Mouse (Mus musculus) testis, adult 2 months (tissue): Measurements from ENCODE around the gene Gm7138. TPM values are rescaled to one million over a fixed set of nuclear protein-coding genes. Genes with fewer than 3 reads are reported as not detected.
"Not testable (repeated sequence)": the region's sequence is repeated elsewhere in the genome, so short reads cannot be mapped to it uniquely, and the experiment has no call there.

Experiments used
- H3K27ac ChIP-seq: fragments of 200-500 bp; 2 replicates; pipeline ENCODE4 v1.5.1; 2012; ENCODE audit warnings: low read depth, low read length; ENCODE audit not compliant: control insufficient read depth, insufficient read depth
- H3K27me3 ChIP-seq: fragments of 200-500 bp; 2 replicates; pipeline ENCODE4 v1.6.1; 2012; ENCODE audit warnings: mild to moderate bottlenecking, low read length, moderate library complexity; ENCODE audit not compliant: control insufficient read depth, insufficient read depth
- H3K36me3 ChIP-seq: fragments of 200-500 bp; 2 replicates; pipeline ENCODE4 v1.6.1; 2012; ENCODE audit warnings: mild to moderate bottlenecking, low read length; ENCODE audit not compliant: control insufficient read depth, insufficient read depth
- H3K4me1 ChIP-seq: fragments of 200-500 bp; 2 replicates; pipeline ENCODE4 v1.6.1; 2012; ENCODE audit warnings: low read length; ENCODE audit not compliant: control insufficient read depth, insufficient read depth
- H3K4me3 ChIP-seq: fragments of 200-500 bp; 2 replicates; pipeline ENCODE4 v1.5.1; 2012; ENCODE audit warnings: low read depth, mild to moderate bottlenecking, low read length, moderate library complexity, mixed read lengths; ENCODE audit not compliant: control insufficient read depth
- CTCF ChIP-seq: fragments of 200-500 bp; IDR thresholded peaks from 2 replicates; pipeline ENCODE4 v1.5.1; 2012; ENCODE audit warnings: low read depth, mild to moderate bottlenecking, inconsistent platforms, low read length, moderate library complexity; ENCODE audit not compliant: control insufficient read depth, insufficient read depth, insufficient replicate concordance
- POLR2A ChIP-seq: fragments of 200-500 bp; IDR thresholded peaks from 2 replicates; pipeline ENCODE4 v1.6.1; 2012; ENCODE audit warnings: low read depth, mild to moderate bottlenecking, inconsistent platforms, low read length, moderate library complexity; ENCODE audit not compliant: control insufficient read depth
- polyA plus RNA-seq: library from polyadenylated mRNA; depleted of rRNA; stranded (reverse); fragments of >200 nt; gene quantifications from 2 replicates; pipeline ENCODE4 v1.2.3, GENCODE M21; 2012; rRNA removed

Gm7138 gene
- not detected in 2 replicates for polyA plus RNA-seq

DNA sequence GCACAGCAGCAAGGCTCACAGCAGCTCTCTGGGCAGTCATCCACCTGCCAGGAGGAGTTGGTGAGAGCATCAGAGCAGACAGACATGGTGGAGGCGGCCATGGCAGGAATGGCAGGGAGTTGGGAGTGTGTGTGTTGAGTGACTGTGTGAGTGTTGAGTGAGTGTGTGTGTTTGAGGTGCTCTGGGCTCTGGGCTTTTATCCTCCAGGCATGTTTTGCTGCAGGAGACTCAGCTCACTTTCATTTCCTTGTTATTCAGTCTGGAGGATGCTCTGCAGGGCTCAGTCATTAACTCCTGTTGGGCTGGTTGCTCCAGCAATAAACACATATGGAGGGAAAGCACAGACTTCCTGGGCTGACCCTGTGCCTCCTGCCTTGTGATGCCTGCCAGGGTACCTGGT lies at the start of gene Gm7138:
Gene Gm7138, minus strand, starts transcription at position 101 of the 400 bp plus-strand sequence.
- H3K4me1 ChIP-seq, H3K27me3 ChIP-seq, H3K27ac ChIP-seq, H3K4me3 ChIP-seq, H3K36me3 ChIP-seq: not testable (repeated sequence)

- no peaks in the 10 kb centered on the region for H3K27me3 ChIP-seq
- no peak for TF ChIP-seq CTCF
- no peak for TF ChIP-seq POLR2A
- no peak overlapping the region for H3K4me3 ChIP-seq
- H3K36me3 ChIP-seq, result no peaks in the 10 kb centered on the region
- H3K4me1 ChIP-seq, result no peaks in the 10 kb centered on the region
- no peak overlapping the region for H3K27ac ChIP-seq
Measured at GRCm38 (mm10) chr10:77819203-77819602, 42.5 kb upstream of the Gm7138 start.

GRCm38 (mm10) chr10:77818523-77818922 lies 41.8 kb upstream of the Gm7138 start:
- H3K27me3 ChIP-seq, result no peaks in the 10 kb centered on the region
- no peaks in the 10 kb centered on the region for H3K36me3 ChIP-seq
- H3K4me1 ChIP-seq, result no peaks in the 10 kb centered on the region
- H3K27ac ChIP-seq, result no peak overlapping the region
- no peak overlapping the region for H3K4me3 ChIP-seq
- no peak for TF ChIP-seq POLR2A
- TF ChIP-seq CTCF, result no peak

DNA sequence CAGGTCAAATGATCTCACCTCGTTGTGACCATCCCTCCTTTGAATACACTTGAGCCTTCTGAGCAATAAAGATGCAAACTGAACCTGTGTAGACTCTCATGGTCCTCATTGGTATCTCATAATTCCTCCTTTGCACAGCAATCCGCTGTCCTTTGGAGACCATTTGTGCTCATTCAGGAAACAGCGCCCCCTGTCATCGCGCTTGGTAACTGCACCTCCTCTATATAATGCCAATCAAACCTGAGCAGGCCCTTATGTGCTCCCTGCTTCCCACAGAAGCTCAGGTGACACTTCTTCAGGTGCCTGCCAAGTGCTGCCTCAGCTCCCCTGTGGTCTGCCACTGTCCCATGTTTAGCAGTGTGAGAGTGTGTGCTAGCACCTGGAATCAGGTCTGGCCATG lies 38.8 kb upstream of the Gm7138 start:
- TF ChIP-seq CTCF (peak; percentile 78; the same call in 1 of the 2 replicates), POLR2A (no peak)

DNA sequence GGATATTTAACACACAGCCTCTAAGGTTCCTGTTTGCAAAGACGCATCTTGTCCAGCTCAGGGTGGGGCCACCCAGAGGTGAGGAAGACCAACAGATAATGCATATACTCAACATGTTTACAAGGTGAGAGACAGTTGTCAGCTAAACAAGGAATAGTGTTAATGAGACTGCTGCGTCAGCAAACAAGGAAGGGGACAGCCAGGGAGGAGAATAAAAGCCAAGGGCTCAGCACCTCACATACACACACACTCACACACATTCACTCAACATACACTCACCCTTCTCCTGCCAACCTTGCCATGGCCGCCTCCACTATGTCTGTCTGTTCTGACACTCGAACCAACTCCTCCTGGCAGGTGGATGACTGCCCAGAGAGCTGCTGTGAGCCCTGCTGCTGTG lies 37.6 kb upstream of the Gm7138 start, which contains the start of gene Gm2696:
Gene Gm2696, plus strand, starts transcription at position 301 of the 400 bp plus-strand sequence.
- no peaks in the 10 kb centered on the region for H3K4me1 ChIP-seq
- H3K27ac ChIP-seq, result no peak within 1 kb of the TSS
- H3K36me3 ChIP-seq, result no peaks in the 10 kb centered on the region
- H3K27me3 ChIP-seq, result no peaks in the 10 kb centered on the region
- TF ChIP-seq POLR2A (no peak), CTCF (no peak)
- no peak within 1 kb of the TSS for H3K4me3 ChIP-seq

More for the DNA sequence above, 38.8 kb upstream of the Gm7138 start:
- H3K4me1 ChIP-seq, result no peaks in the 10 kb centered on the region
- H3K27ac ChIP-seq, result no peak overlapping the region
- no peaks in the 10 kb centered on the region for H3K36me3 ChIP-seq
- no peak overlapping the region for H3K4me3 ChIP-seq
- no peaks in the 10 kb centered on the region for H3K27me3 ChIP-seq

DNA sequence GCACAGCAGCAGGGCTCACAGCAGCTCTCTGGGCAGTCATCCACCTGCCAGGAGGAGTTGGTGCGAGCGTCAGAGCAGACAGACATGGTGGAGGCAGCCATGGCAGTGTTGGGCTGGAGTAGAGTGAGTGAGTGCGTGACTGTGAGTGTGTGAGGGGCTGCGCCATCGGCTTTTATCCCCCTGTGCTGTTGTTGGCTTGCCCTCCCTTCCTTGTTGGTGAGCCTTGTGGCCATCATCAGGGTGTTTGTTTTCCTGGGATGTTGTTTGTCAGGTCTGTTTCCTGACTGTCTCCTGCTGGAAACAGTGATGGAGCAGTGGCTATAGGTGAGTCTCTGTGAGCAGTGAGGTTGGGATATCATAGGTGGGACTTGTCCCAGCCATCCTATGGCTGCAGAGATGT lies 35.0 kb upstream of the Gm7138 start, which contains the start of gene Gm9507:
Gene Gm9507, minus strand, starts transcription at position 101 of the 400 bp plus-strand sequence.
- no peak for TF ChIP-seq POLR2A
- no peak for TF ChIP-seq CTCF
- H3K27me3 ChIP-seq, result no peaks in the 10 kb centered on the region
- H3K4me1 ChIP-seq, result no peaks in the 10 kb centered on the region
- no peaks in the 10 kb centered on the region for H3K36me3 ChIP-seq
- no peak within 1 kb of the TSS for H3K27ac ChIP-seq
- no peak within 1 kb of the TSS for H3K4me3 ChIP-seq

GRCm38 (mm10) chr10:77804095-77804494 lies 27.4 kb upstream of the Gm7138 start:
- H3K4me3 ChIP-seq, result no peak overlapping the region
- H3K36me3 ChIP-seq, result no peaks in the 10 kb centered on the region
- H3K27ac ChIP-seq, result no peak overlapping the region
- no peaks in the 10 kb centered on the region for H3K4me1 ChIP-seq
- no peaks in the 10 kb centered on the region for H3K27me3 ChIP-seq
- no peak for TF ChIP-seq POLR2A

DNA sequence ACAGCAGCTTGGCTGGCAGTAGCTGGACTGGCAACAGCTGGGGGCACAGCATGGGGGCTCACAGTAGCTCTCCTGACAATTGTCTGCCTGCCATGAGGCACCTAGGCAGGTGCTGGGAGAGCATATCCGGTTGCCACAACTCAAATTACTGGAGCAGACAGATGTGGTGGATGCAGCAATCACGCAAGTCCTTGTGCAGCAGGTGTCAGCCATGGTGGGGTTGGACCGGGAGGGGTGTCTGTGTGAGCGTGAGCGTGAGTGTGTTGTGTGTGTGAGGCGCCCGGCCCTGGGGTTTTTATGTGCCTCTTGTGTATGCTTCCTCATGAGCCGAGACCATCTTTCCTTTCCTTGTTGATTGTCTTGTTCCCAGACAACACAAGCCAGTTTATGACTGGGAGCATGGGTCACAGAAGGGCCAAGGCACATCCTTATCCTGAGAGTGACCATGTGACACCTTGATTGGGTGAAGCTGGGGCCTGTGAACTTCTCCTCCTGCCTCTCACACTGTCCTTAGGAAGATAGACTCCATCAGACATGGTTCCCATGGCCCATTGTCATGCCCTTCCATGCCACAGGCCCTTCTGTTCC lies 22.3 kb upstream of the Gm7138 start, which contains the start of gene Gm19668:
Gene Gm19668, minus strand, starts transcription at position 213 of the 588 bp plus-strand sequence.
- Histone ChIP-seq H3K36me3 (no peaks in the 10 kb centered on the region), H3K4me1 (no peaks in the 10 kb centered on the region), H3K27ac (no peak within 1 kb of the TSS), H3K27me3 (no peaks in the 10 kb centered on the region), H3K4me3 (no peak within 1 kb of the TSS)
- TF ChIP-seq POLR2A (no peak), CTCF (no peak)

DNA sequence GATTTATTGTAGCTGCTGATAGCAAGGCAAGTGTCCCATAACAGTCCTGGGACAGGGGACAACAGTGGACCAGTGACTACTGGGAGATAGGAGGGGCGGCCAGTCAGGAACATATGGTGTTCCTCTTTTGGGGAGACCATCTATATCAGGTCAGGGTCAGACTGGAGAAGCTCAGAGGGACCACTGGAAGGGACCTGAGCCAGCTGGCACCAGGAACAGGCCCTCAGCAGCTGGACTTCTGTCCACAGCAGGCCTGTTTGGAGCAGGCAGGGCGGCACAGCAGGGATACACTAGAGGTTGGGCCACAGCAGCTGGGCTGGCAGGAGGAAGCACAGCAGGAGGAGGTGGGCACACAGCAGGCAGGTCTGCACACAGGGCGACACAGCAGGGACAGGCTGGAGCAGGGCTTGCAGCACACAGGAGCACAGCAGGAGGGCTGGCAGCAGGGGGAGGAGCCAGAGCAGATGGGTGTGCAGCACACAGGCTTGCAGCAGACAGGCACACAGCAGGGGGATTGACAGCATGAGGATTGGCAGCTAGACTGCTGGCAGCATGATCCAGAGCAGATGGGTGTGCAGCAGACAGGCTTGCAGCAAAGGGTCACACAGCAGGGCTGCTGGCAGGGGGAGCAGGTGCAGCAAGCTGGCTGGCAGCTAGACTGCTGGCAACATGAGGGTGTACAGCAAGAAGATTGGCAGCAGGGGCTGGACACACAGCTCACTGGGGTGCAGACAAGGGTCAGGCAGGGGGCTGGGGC lies 21.6 kb upstream of the Gm7138 start:
- H3K27ac ChIP-seq, H3K36me3 ChIP-seq, H3K4me3 ChIP-seq, H3K27me3 ChIP-seq, H3K4me1 ChIP-seq: not testable (repeated sequence)
